Mouse (Mus musculus): ENCODE data around the gene Necap1.

GRCm38 (mm10) chr6:122855955-122856354 lies 18.3 kb upstream of the Necap1 start, which contains the start of gene C3ar1:
- TF ChIP-seq ZNF384 (IDR thresholded peaks at IDR 0.05; ENCODE audit: low read depth, low read length): no peak
- TF ChIP-seq ZC3H11A (IDR thresholded peaks at IDR 0.05; ENCODE audit: borderline replicate concordance, low read depth, low read length): no peak
- TF ChIP-seq HCFC1 (IDR thresholded peaks at IDR 0.05; ENCODE audit: borderline replicate concordance, insufficient read depth, low read length): no peak
- TF ChIP-seq CHD2 (IDR thresholded peaks at IDR 0.05; ENCODE audit: low read depth, low read length): no peak

Measured in ES-E14 (cell line).